Mouse (Mus musculus): ENCODE results near the gene Cdk17.
A peak's percentile ranks its signal among the peaks of the same experiment; 100 is the strongest.

The Cdk17 gene

DNA sequence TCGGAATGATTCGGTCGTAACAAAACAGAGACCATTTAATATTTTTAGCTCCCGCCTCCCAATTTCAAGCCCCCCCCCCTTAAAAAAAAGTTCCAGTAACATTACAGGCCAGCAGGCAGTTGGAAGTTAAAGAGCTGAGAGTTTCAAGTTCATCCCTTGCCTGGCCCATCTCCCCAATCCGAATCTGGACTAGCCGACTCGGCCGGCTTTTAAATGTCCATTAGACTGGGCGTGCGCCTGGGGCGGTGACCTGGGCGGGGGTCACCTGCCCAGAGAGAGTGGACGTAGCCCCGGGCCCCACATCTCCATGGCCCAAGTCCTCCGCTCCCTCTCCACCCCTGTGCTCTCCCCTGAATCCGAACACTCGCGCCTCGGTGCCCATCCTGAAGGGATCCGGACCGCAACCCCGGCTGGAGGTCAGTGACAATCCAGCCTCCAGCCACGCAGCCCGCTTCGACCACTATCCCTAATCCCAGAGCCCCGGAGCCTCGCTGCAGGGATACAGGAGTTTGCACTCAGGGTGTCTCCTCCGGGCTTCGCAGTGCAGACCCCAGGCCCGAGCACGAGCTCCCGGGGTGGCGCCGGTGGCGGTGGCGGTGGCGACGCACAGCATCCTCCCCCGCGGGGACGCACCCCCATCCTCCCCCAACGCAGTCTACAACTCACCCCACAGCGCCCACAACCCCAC, 149.4 kb downstream of the Cdk17 start:
- 0 out of 2 replicates have a peak, but pooled peaks have one; percentile 41 for ATAC-seq (ENCODE audit: insufficient number of reproducible peaks, low FRiP score, low TSS enrichment)

DNA sequence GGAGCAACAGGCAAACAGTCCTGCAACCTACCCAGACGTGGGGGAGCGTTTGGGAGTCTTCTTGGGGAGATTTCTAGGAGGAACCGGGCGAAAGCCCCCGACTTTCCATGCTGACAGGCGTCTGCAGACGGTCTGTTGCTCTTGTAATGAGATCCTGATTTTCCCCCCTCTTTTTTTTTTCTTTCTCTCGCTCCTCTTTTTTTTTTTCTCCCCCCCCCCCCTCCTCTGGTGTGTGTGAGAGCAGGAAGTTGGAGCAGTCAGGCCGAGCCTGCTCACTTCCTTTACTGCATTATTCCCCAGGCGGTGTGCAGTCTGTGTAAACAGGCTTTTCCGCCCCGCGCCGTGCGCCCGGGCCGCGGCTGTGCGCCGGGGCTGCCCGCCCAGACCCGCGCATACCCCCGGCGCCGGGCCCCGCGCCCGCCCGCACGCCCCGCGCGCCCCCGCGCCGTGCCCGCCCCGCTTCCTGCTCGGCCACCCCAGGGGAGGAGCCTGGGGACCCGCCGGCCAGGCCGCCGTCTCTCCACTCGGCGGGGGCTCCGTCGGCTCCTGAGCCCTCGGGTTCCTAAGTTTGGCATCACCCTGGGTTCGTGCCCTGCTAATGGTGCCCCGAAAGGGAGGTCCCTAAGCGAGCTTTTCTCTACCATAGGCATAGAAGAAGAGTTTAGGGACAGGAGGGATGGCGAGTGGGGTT, 150.2 kb downstream of the Cdk17 start, which contains the start of gene Elk3:
Elk3 (minus strand) TSS at position 415 of the 691 bp plus-strand sequence.
- peak; percentile 59 for ATAC-seq (ENCODE audit: insufficient number of reproducible peaks, low FRiP score, low TSS enrichment)

DNA sequence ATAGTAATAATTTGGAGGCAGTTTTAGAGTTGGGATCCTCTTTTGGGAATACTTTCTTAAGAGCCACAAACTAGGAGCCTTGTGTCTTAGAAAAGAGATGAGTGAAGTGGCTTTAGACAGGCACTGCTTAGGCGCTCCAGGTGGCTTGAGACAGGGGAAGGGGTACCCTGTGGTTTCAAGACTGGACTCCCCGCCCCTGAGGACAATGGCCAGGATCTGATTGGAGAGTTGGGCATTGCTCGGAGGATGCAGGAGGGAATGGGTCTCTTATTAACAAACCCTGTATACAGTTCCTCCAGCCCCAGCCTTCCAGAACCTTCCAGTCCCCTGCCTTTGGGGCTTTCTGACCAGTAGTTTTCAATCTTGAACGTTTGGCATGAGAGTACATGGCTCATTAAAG, 150.9 kb downstream of the Cdk17 start:
- no peak for ATAC-seq (ENCODE audit: insufficient number of reproducible peaks, low FRiP score, low TSS enrichment)

Measured in cerebellum, adult (tissue).